Mouse (Mus musculus): ENCODE measurements around the gene Ckap5. TPM values are rescaled to one million over a fixed set of nuclear protein-coding genes. Genes with fewer than 3 reads are reported as not detected.

Gene Ckap5
- total and polyA plus RNA-seq, 3 experiments = 7.4 to 52.2 (median 47.1) TPM

DNA sequence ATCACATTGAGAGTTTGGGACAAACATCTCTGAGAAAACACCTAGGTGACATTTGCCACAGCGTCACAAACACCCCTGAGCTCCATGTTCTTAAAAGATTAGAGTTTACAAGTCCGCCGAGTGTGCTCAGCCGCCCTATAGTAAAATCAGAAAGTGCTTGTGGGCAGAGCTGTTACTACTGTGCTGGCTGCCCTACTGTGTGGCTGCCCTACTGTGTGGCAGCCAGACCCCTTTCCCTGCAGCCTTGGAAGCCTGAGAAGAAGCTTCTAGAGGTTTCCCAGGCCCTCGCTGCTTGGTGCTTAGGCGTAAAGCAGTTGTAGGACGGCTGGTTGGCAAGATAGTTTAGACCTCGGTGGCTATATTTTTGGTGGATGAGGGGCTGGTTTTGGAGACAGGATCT, 133.1 kb downstream of the Ckap5 start:
- no peak overlapping the region for H3K27ac ChIP-seq
- intact Hi-C loops (cut with DNase I) = no loop called here
- DNase-seq = no peak
- no peaks in the 10 kb centered on the region for H3K36me3 ChIP-seq (ENCODE audit: control insufficient read depth, insufficient read depth, low read length)
- H3K9ac ChIP-seq (ENCODE audit: low read depth, low read length) = no peak overlapping the region
- no peak overlapping the region for H3K4me3 ChIP-seq
- WGBS = 94% methylated on average over 8 of the region's 8 CpGs
- no peaks in the 10 kb centered on the region; the same call in 1 of the 2 replicates for H3K79me2 ChIP-seq (replicated peaks; ENCODE audit: control insufficient read depth, insufficient read depth, low read length)
- H3K27me3 ChIP-seq (ENCODE audit: control insufficient read depth, insufficient read depth, low read length) = no peaks in the 10 kb centered on the region
- TF ChIP-seq EP300 (IDR thresholded peaks at IDR 0.05; ENCODE audit: insufficient read depth, low read depth, low read length) = no peak
- no peaks in the 10 kb centered on the region for H3K4me1 ChIP-seq (ENCODE audit: control insufficient read depth, insufficient read depth, low read length)

DNA sequence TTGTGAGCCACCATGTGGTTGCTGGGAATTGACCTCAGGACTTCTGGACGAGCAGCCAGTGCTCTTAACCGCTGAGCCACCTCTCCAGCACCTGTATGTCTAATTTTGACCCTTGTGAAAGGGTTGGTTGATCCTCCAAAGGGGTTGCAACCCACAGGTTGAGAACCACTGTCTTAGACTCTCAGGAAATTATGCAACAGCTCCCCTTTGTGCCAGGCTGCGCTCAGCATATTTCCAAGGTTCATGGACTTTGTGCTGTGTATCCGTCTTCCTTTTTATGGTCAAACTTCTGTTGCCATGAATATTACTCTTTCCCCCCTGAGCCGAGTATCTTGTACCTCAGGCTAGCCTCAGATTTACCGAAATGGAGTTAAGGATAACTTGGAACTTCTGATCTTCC, 134.4 kb downstream of the Ckap5 start:
- H3K79me2 ChIP-seq (replicated peaks; ENCODE audit: control insufficient read depth, insufficient read depth, low read length) = no peaks in the 10 kb centered on the region; the same call in 1 of the 2 replicates
- no peaks in the 10 kb centered on the region for H3K4me1 ChIP-seq (ENCODE audit: control insufficient read depth, insufficient read depth, low read length)
- no peak overlapping the region for H3K4me3 ChIP-seq
- H3K27ac ChIP-seq = no peak overlapping the region
- H3K9ac ChIP-seq (ENCODE audit: low read depth, low read length) = no peak overlapping the region
- no peak for DNase-seq
- WGBS = 94% methylated on average over 6 of the region's 6 CpGs
- no peaks in the 10 kb centered on the region for H3K27me3 ChIP-seq (ENCODE audit: control insufficient read depth, insufficient read depth, low read length)
- intact Hi-C loops (cut with DNase I) = no loop called here
- no peaks in the 10 kb centered on the region for H3K36me3 ChIP-seq (ENCODE audit: control insufficient read depth, insufficient read depth, low read length)
- TF ChIP-seq EP300 (IDR thresholded peaks at IDR 0.05; ENCODE audit: insufficient read depth, low read depth, low read length) (no peak), CTCF (IDR thresholded peaks at IDR 0.05) (no peak), POLR2A (IDR thresholded peaks at IDR 0.05; ENCODE audit: insufficient read depth, low read depth, low read length) (no peak)

DNA sequence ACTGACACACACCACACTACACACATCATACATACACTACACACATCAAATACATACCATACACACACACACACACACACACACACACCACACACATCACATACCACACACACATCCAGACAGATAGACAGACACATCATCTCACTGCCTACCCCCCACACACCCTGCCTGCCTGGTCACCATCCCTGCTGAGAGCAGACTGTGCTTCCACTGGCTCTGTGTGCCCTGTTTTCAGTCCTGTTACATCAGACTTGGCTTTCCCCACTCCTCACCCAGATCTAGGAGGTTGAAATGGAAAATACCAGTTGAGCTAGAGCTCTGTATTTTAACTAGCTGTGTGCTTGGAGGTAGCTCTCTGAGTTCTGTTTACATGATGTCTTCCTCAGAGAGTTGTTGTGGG, 138.2 kb downstream of the Ckap5 start:
- intact Hi-C loops (cut with DNase I) = no loop called here
- H3K36me3 ChIP-seq (ENCODE audit: control insufficient read depth, insufficient read depth, low read length) = peaks cover 4% of the 10 kb centered on the region; the same call in 1 of the 2 replicates

DNA sequence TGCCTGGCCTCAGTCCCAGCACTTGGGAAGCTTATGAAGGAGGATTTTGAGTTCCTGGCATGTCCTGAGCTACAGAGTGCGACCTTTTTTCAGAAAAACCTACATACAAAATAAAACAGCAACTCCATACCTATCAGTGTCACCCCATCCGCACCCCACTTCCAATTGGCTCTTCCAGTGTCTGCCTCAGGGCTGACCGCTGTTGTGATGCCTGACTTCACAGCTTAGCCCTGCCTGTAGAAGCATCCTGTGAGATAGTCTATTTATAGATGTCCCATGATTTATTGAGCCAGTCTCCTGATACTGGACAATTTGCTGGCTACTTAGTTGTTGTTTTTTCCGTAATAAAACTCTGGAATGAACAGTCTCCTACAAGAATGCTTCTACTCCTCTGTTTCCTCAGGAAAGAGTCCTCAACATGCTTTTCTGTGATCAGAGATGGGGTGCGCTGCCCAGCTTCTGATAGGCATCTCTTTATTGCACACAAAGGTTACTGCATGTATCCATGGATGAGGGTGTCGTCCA, 139.9 kb downstream of the Ckap5 start:
- Histone ChIP-seq H3K4me3 (no peak overlapping the region), H3K27me3 (ENCODE audit: control insufficient read depth, insufficient read depth, low read length) (no peaks in the 10 kb centered on the region), H3K36me3 (ENCODE audit: control insufficient read depth, insufficient read depth, low read length) (peaks cover 4% of the 10 kb centered on the region; the same call in 1 of the 2 replicates), H3K79me2 (replicated peaks; ENCODE audit: control insufficient read depth, insufficient read depth, low read length) (no peaks in the 10 kb centered on the region; the same call in 1 of the 2 replicates), H3K9ac (ENCODE audit: low read depth, low read length) (no peak overlapping the region), H3K27ac (peak overlapping the region; percentile 48), H3K4me1 (ENCODE audit: control insufficient read depth, insufficient read depth, low read length) (peaks cover 6% of the 10 kb centered on the region)
- no peak for DNase-seq
- intact Hi-C loops (cut with DNase I) = no loop called here
- no peak for TF ChIP-seq CTCF (IDR thresholded peaks at IDR 0.05)
- no peak for TF ChIP-seq POLR2A (IDR thresholded peaks at IDR 0.05; ENCODE audit: insufficient read depth, low read depth, low read length)
- no peak for TF ChIP-seq EP300 (IDR thresholded peaks at IDR 0.05; ENCODE audit: insufficient read depth, low read depth, low read length)
- 49% methylated on average over 6 of the region's 6 CpGs for WGBS

More for the DNA sequence above, 138.2 kb downstream of the Ckap5 start:
- Histone ChIP-seq H3K27ac (no peak overlapping the region), H3K79me2 (replicated peaks; ENCODE audit: control insufficient read depth, insufficient read depth, low read length) (no peaks in the 10 kb centered on the region; the same call in 1 of the 2 replicates), H3K4me1 (ENCODE audit: control insufficient read depth, insufficient read depth, low read length) (peaks cover 6% of the 10 kb centered on the region), H3K4me3 (no peak overlapping the region), H3K9ac (ENCODE audit: low read depth, low read length) (no peak overlapping the region), H3K27me3 (ENCODE audit: control insufficient read depth, insufficient read depth, low read length) (no peaks in the 10 kb centered on the region)
- TF ChIP-seq EP300 (IDR thresholded peaks at IDR 0.05; ENCODE audit: insufficient read depth, low read depth, low read length) (no peak), POLR2A (IDR thresholded peaks at IDR 0.05; ENCODE audit: insufficient read depth, low read depth, low read length) (no peak), CTCF (IDR thresholded peaks at IDR 0.05) (no peak)
- DNase-seq = no peak

DNA sequence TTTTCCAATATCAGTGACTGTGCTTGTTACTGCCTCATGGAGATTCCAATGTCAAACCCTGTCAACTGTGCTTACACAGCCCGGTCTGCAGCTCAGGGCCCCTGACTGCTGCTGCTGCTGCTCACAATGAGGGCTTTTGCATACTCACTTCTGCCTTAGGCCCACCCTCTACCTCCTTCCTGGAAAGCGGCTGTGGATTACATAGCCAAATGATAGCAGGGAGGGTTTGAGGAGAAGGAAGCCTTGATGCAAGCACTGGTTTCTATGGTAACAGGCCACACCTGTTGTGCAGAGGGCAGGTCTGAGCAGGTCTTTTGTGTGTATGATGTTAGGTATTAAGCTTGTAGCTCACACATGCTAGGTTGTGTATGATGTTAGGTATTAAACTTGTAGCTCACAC, 141.2 kb downstream of the Ckap5 start:
- Histone ChIP-seq H3K79me2 (replicated peaks; ENCODE audit: control insufficient read depth, insufficient read depth, low read length) (no peaks in the 10 kb centered on the region; the same call in 1 of the 2 replicates), H3K4me3 (no peak overlapping the region), H3K27ac (no peak overlapping the region), H3K4me1 (ENCODE audit: control insufficient read depth, insufficient read depth, low read length) (peaks cover 6% of the 10 kb centered on the region), H3K27me3 (ENCODE audit: control insufficient read depth, insufficient read depth, low read length) (no peaks in the 10 kb centered on the region), H3K36me3 (ENCODE audit: control insufficient read depth, insufficient read depth, low read length) (peaks cover 4% of the 10 kb centered on the region; the same call in 1 of the 2 replicates), H3K9ac (ENCODE audit: low read depth, low read length) (no peak overlapping the region)
- intact Hi-C loops (cut with DNase I) = no loop called here
- WGBS = 64% methylated on average over 2 of the region's 2 CpGs
- no peak for TF ChIP-seq EP300 (IDR thresholded peaks at IDR 0.05; ENCODE audit: insufficient read depth, low read depth, low read length)
- no peak for DNase-seq

DNA sequence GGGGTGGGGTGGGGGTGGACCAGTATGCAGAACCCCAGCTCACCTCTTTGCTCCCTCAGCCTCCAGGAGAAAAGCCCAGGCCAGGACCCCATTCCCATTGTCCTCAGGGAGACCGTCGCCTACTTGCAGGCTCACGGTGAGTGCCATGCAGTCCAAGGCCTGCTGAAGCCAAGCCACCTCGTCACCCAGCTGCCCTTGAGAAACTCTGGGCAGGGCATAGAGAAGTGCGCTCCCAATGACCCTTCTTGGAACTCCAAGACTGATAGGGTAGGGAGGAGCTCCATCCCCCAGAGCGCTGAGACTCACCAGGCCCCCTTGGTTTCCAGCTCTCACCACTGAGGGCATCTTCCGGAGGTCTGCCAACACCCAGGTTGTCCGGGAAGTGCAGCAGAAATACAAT, 142.8 kb downstream of the Ckap5 start:
- intact Hi-C loops (cut with DNase I) = no loop called here
- H3K27ac ChIP-seq = no peak overlapping the region
- no peak overlapping the region for H3K4me3 ChIP-seq
- no peaks in the 10 kb centered on the region for H3K27me3 ChIP-seq (ENCODE audit: control insufficient read depth, insufficient read depth, low read length)
- 93% methylated on average over 8 of the region's 8 CpGs for WGBS
- H3K4me1 ChIP-seq (ENCODE audit: control insufficient read depth, insufficient read depth, low read length) = peaks cover 8% of the 10 kb centered on the region
- no peak overlapping the region for H3K9ac ChIP-seq (ENCODE audit: low read depth, low read length)
- H3K36me3 ChIP-seq (ENCODE audit: control insufficient read depth, insufficient read depth, low read length) = peaks cover 4% of the 10 kb centered on the region; the same call in 1 of the 2 replicates
- DNase-seq = no peak
- H3K79me2 ChIP-seq (replicated peaks; ENCODE audit: control insufficient read depth, insufficient read depth, low read length) = no peaks in the 10 kb centered on the region; the same call in 1 of the 2 replicates
- no peak for TF ChIP-seq POLR2A (IDR thresholded peaks at IDR 0.05; ENCODE audit: insufficient read depth, low read depth, low read length)
